Mouse (Mus musculus): ENCODE data around the gene Crisp3.

DNA sequence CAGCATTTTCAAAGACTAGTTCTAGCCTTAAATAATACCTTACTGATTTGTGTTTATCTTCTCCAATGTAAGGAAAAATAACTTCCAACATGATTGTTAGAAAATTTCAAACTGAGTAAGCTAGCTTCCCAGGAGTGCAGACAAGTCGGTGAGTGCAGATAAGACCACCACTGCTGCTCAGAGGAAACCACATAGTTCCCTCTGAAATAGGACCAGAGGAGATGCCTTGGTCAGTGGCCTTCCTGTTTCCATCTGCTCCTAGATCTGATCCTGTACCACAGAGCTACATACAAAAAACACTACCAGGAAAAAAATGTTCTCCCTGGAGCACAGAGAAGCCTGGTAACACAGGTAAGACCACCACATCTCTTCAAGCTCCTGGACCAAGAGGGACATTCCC lies 10.4 kb upstream of the Crisp3 start:
- no peak for TF ChIP-seq CTCF (IDR thresholded peaks at IDR 0.05)
- TF ChIP-seq POLR2A (IDR thresholded peaks at IDR 0.05; ENCODE audit: insufficient read depth, low read depth, low read length): no peak

Data from heart, adult 2 months (tissue).